Mouse (Mus musculus): Measurements from ENCODE around the gene Bbs9. TPM values are rescaled to one million over a fixed set of nuclear protein-coding genes. Genes with fewer than 3 reads are reported as not detected.

Gene Bbs9
- polyA plus RNA-seq, 1 experiment from 2014 or later = 15.0 TPM

GRCm38 (mm10) chr9:22734954-22735353 lies 259.4 kb downstream of the Bbs9 start:
- no peak for DNase-seq (ENCODE audit: low spot score)
- H3K4me1 ChIP-seq (replicated peaks) = peaks cover 4% of the 10 kb centered on the region

GRCm38 (mm10) chr9:22735385-22735784 lies 259.9 kb downstream of the Bbs9 start:
- H3K27me3 ChIP-seq (ENCODE audit: insufficient read depth, poor library complexity, severe bottlenecking) = no peaks in the 10 kb centered on the region
- H3K4me3 ChIP-seq = no peak overlapping the region
- H3K4me1 ChIP-seq (replicated peaks) = peaks cover 4% of the 10 kb centered on the region
- H3K27ac ChIP-seq = no peak overlapping the region
- WGBS = 63% methylated on average over 8 of the region's 8 CpGs
- no peaks in the 10 kb centered on the region for H3K9me3 ChIP-seq
- no peaks in the 10 kb centered on the region for H3K36me3 ChIP-seq
- no peak for DNase-seq (ENCODE audit: low spot score)

More at GRCm38 (mm10) chr9:22734954-22735353, 259.4 kb downstream of the Bbs9 start:
- Histone ChIP-seq H3K9me3 (no peaks in the 10 kb centered on the region), H3K4me3 (no peak overlapping the region), H3K27ac (no peak overlapping the region; the same call in 1 of the 2 replicates), H3K27me3 (ENCODE audit: insufficient read depth, poor library complexity, severe bottlenecking) (no peaks in the 10 kb centered on the region), H3K36me3 (no peaks in the 10 kb centered on the region)
- WGBS = 79% methylated on average over 8 of the region's 8 CpGs

- no peak for DNase-seq (ENCODE audit: low spot score)
- Histone ChIP-seq H3K4me1 (replicated peaks) (peaks cover 4% of the 10 kb centered on the region), H3K27ac (no peak overlapping the region), H3K27me3 (ENCODE audit: insufficient read depth, poor library complexity, severe bottlenecking) (no peaks in the 10 kb centered on the region), H3K36me3 (no peaks in the 10 kb centered on the region), H3K9me3 (no peaks in the 10 kb centered on the region), H3K4me3 (no peak overlapping the region)
- WGBS = 91% methylated on average over 6 of the region's 6 CpGs
Observed at GRCm38 (mm10) chr9:22737893-22738292, 262.4 kb downstream of the Bbs9 start.

DNA sequence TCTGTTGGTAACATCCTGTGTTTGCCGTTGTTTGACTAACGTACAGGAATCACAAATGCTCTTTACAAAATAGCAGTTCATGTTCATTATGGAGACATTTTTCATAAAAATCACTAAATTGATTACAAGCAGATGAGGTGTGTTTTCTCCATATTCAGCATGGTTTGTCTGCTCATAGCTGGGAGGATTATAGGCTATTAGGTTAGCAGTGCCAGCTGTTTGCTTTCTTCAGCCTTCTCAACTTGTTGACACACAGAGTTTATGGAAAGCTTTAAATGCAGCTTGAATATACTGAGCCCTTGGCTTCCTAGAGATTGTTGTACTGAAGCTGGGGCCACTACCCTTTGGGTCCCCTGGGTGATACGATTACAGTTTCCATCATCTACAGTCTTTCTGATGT lies 263.3 kb downstream of the Bbs9 start:
- H3K27ac ChIP-seq = no peak overlapping the region
- peaks cover 4% of the 10 kb centered on the region for H3K4me1 ChIP-seq (replicated peaks)
- no peak overlapping the region for H3K4me3 ChIP-seq
- 91% methylated on average over 3 of the region's 3 CpGs for whole genome bisulfite sequencing
- H3K9me3 ChIP-seq = no peaks in the 10 kb centered on the region
- DNase-seq (ENCODE audit: low spot score) = no peak
- H3K27me3 ChIP-seq (ENCODE audit: insufficient read depth, poor library complexity, severe bottlenecking) = no peaks in the 10 kb centered on the region
- H3K36me3 ChIP-seq = no peaks in the 10 kb centered on the region

DNA sequence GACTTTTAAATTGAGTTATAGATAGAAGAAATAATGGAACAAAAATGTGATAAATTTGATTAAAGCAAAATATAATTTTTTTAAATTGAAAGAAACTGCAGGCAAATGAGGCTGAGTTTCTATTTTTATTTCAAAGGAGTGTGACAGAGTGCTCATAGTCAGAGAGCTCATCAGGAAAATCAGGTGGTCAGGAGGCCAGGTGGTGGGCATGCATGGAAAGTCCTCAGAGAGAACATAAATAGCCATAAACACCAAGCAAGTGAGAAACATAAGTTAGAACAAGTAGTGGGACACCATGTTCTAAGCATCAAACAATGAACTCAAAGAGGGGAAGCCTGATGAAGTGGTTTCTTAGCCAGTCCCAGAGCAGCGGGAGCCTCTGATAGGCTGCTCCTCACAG lies 266.5 kb downstream of the Bbs9 start:
- 89% methylated on average over 1 of the region's 1 CpGs for WGBS
- Histone ChIP-seq H3K4me3 (no peak overlapping the region), H3K4me1 (replicated peaks) (no peaks in the 10 kb centered on the region), H3K27me3 (ENCODE audit: insufficient read depth, poor library complexity, severe bottlenecking) (no peaks in the 10 kb centered on the region), H3K9me3 (no peaks in the 10 kb centered on the region), H3K36me3 (no peaks in the 10 kb centered on the region), H3K27ac (no peak overlapping the region)
- DNase-seq (ENCODE audit: low spot score) = no peak

GRCm38 (mm10) chr9:22748617-22749016 lies 273.1 kb downstream of the Bbs9 start:
- no peaks in the 10 kb centered on the region; the same call in 1 of the 2 replicates for H3K9me3 ChIP-seq
- no peaks in the 10 kb centered on the region for H3K36me3 ChIP-seq
- WGBS = 88% methylated on average over 2 of the region's 2 CpGs

GRCm38 (mm10) chr9:22750779-22751545 lies 275.4 kb downstream of the Bbs9 start:
- whole genome bisulfite sequencing = 82% methylated on average over 17 of the region's 17 CpGs
- DNase-seq (ENCODE audit: low spot score) = no peak
- Histone ChIP-seq H3K9me3 (no peaks in the 10 kb centered on the region; the same call in 1 of the 2 replicates), H3K4me3 (no peak overlapping the region), H3K36me3 (no peaks in the 10 kb centered on the region), H3K27ac (no peak overlapping the region), H3K27me3 (ENCODE audit: insufficient read depth, poor library complexity, severe bottlenecking) (no peaks in the 10 kb centered on the region), H3K4me1 (replicated peaks) (peaks cover 15% of the 10 kb centered on the region)

More at GRCm38 (mm10) chr9:22748617-22749016, 273.1 kb downstream of the Bbs9 start:
- DNase-seq (ENCODE audit: low spot score) = no peak
- Histone ChIP-seq H3K27ac (no peak overlapping the region), H3K4me1 (replicated peaks) (peaks cover 5% of the 10 kb centered on the region; the same call in 1 of the 2 replicates), H3K27me3 (ENCODE audit: insufficient read depth, poor library complexity, severe bottlenecking) (no peaks in the 10 kb centered on the region), H3K4me3 (no peak overlapping the region)

DNA sequence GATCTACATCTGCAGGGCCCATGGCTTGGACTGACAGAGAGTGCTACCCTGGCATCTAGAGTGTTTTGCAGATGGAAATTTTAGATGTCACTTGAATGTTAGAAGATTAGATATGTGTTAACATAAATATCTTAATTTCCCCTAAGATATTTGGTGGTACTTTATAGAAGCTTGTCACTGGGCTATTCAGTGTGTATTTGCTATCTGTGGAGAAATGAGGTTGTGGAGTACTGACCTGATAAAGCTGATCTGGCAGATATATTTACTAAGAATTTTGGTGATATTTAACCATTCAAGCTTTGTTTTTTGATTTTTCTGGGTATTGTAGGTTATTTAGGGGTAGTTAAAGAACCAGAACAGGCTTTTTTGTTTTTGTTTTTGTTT lies 276.0 kb downstream of the Bbs9 start:
- H3K4me3 ChIP-seq = no peak overlapping the region
- no peak overlapping the region for H3K27ac ChIP-seq
- H3K4me1 ChIP-seq (replicated peaks) = peaks cover 15% of the 10 kb centered on the region
- no peaks in the 10 kb centered on the region; the same call in 1 of the 2 replicates for H3K9me3 ChIP-seq
- no peak for DNase-seq (ENCODE audit: low spot score)
- no peaks in the 10 kb centered on the region for H3K27me3 ChIP-seq (ENCODE audit: insufficient read depth, poor library complexity, severe bottlenecking)
- H3K36me3 ChIP-seq = no peaks in the 10 kb centered on the region

- Histone ChIP-seq H3K9me3 (no peaks in the 10 kb centered on the region; the same call in 1 of the 2 replicates), H3K27ac (no peak overlapping the region), H3K27me3 (ENCODE audit: insufficient read depth, poor library complexity, severe bottlenecking) (no peaks in the 10 kb centered on the region), H3K36me3 (no peaks in the 10 kb centered on the region), H3K4me3 (no peak overlapping the region), H3K4me1 (replicated peaks) (peaks cover 12% of the 10 kb centered on the region; the same call in 1 of the 2 replicates)
- WGBS = 73% methylated on average over 6 of the region's 6 CpGs
- no peak for DNase-seq (ENCODE audit: low spot score)
Observed at GRCm38 (mm10) chr9:22754081-22754672, 278.7 kb downstream of the Bbs9 start.

DNA sequence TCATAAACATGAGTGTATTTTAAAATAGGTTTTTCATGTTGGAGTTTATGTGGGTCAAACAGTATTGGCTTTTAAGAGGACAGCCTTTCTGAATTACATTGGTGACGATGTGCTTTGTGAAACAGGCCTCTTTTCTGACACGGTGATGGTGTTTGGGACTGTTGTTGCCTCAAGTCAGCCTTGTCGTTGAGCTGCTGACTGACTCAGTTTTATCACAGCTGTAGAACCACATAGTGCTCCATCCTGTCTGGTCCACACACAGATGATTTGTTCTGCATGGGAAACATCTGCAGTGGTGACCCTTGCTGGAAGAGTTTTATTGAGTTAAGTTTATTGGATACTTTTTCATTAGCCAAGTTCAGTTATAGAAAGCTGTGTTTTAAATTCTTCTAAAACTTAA lies 283.0 kb downstream of the Bbs9 start:
- Histone ChIP-seq H3K4me3 (no peak overlapping the region), H3K9me3 (no peaks in the 10 kb centered on the region), H3K27me3 (ENCODE audit: insufficient read depth, poor library complexity, severe bottlenecking) (no peaks in the 10 kb centered on the region), H3K27ac (no peak overlapping the region), H3K36me3 (no peaks in the 10 kb centered on the region), H3K4me1 (replicated peaks) (peaks cover 12% of the 10 kb centered on the region; the same call in 1 of the 2 replicates)
- no peak for DNase-seq (ENCODE audit: low spot score)
- 76% methylated on average over 3 of the region's 3 CpGs for WGBS

- no peak overlapping the region for H3K27ac ChIP-seq
- no peak for DNase-seq (ENCODE audit: low spot score)
- peaks cover 12% of the 10 kb centered on the region; the same call in 1 of the 2 replicates for H3K4me1 ChIP-seq (replicated peaks)
- H3K27me3 ChIP-seq (ENCODE audit: insufficient read depth, poor library complexity, severe bottlenecking) = no peaks in the 10 kb centered on the region
- H3K4me3 ChIP-seq = no peak overlapping the region
- WGBS = 68% methylated on average over 3 of the region's 3 CpGs
- no peaks in the 10 kb centered on the region for H3K9me3 ChIP-seq
- no peaks in the 10 kb centered on the region for H3K36me3 ChIP-seq
Observed at GRCm38 (mm10) chr9:22759241-22759640, 283.7 kb downstream of the Bbs9 start.

DNA sequence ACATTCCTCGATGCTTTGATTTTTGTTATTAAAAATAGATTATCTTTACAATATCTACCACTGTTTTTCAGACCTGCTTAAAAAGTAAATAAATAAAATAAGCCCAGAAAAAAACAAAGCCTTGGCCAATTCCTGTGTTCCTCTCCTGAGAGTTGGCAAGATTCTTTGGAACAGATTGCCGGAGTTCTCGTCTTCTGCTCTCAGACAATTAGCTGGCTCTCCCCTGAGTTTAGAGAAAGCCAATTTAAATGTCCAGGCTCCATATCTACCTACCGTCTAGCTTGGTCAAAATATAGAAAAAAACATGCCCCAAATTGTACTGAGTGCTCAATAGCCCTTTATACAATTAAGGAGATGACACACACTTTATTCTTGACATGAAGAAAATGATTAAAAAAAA lies 284.9 kb downstream of the Bbs9 start:
- no peaks in the 10 kb centered on the region for H3K9me3 ChIP-seq
- peaks cover 7% of the 10 kb centered on the region; the same call in 1 of the 2 replicates for H3K4me1 ChIP-seq (replicated peaks)
- no peak overlapping the region for H3K27ac ChIP-seq
- no peaks in the 10 kb centered on the region for H3K36me3 ChIP-seq
- 83% methylated on average over 4 of the region's 4 CpGs for WGBS
- no peak for DNase-seq (ENCODE audit: low spot score)
- no peak overlapping the region for H3K4me3 ChIP-seq
- H3K27me3 ChIP-seq (ENCODE audit: insufficient read depth, poor library complexity, severe bottlenecking) = no peaks in the 10 kb centered on the region

DNA sequence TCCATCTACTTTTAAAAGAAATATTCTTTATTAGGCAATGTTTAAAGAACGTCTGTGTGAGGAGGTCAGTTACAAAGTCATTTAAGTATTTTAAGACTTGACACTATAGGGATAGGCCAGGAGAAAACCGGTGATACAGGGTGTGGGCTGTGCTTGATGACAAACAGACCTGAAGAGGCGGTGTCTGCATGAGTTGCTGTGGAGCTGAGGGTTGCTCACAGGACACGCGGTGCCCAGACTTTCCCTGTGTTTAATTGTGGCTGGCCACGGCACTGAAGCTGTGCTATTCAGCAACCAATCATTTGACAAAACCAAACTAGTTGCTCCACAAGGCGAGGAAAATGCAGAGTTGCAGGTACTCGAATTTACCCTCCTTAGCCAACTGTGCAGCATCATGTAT lies 286.0 kb downstream of the Bbs9 start:
- H3K4me3 ChIP-seq = no peak overlapping the region
- H3K27ac ChIP-seq = no peak overlapping the region
- H3K4me1 ChIP-seq (replicated peaks) = 0 out of 2 replicates have a peak, but pooled peaks cover 2% of the 10 kb centered on the region
- WGBS = 90% methylated on average over 8 of the region's 8 CpGs
- no peaks in the 10 kb centered on the region for H3K36me3 ChIP-seq
- no peaks in the 10 kb centered on the region for H3K9me3 ChIP-seq
- DNase-seq (ENCODE audit: low spot score) = no peak
- H3K27me3 ChIP-seq (ENCODE audit: insufficient read depth, poor library complexity, severe bottlenecking) = no peaks in the 10 kb centered on the region
